Mouse (Mus musculus) urinary bladder, postnatal 14 days (tissue): Measurements from ENCODE around the gene Olfr796.

ENCODE experiments used
- DNase-seq: peaks from one replicate; pipeline ENCODE4 v3.0.0; 2021; ENCODE audit warnings: low spot score

The Olfr796 gene

GRCm38 (mm10) chr10:129612470-129612869 is at the start of gene Olfr796:
Gene Olfr796, minus strand, starts transcription at chr10:129612570.
- no peak for DNase-seq

GRCm38 (mm10) chr10:129657394-129657793 is 45.0 kb upstream of the Olfr796 start, which contains the start of gene Olfr800:
Gene Olfr800, plus strand, starts transcription at chr10:129657694.
- no peak for DNase-seq

- DNase-seq: no peak
These were observed 39.4 kb upstream of the Olfr796 start for GRCm38 (mm10) chr10:129651763-129652162.

GRCm38 (mm10) chr10:129637184-129637583 is 24.8 kb upstream of the Olfr796 start, which contains the start of gene Olfr799:
Gene Olfr799, plus strand, starts transcription at chr10:129637484.
- DNase-seq: no peak

GRCm38 (mm10) chr10:129627834-129628233 is 15.5 kb upstream of the Olfr796 start, which contains the start of gene Olfr798:
Gene Olfr798, minus strand, starts transcription at chr10:129627934.
- DNase-seq: no peak

- DNase-seq: no peak
These were observed 10.9 kb upstream of the Olfr796 start for GRCm38 (mm10) chr10:129623251-129623650.

- DNase-seq: no peak
These were observed 9.4 kb upstream of the Olfr796 start for GRCm38 (mm10) chr10:129621724-129622123.

- no peak for DNase-seq
These were observed 35.3 kb downstream of the Olfr796 start for GRCm38 (mm10) chr10:129577066-129577465.

GRCm38 (mm10) chr10:129567355-129567754 is 45.0 kb downstream of the Olfr796 start, which contains the start of gene Olfr794:
Gene Olfr794, plus strand, starts transcription at chr10:129567655.
- no peak for DNase-seq
